Mouse (Mus musculus) layer of hippocampus, adult 18-20 months (tissue): ENCODE measurements at regions not wholly inside any gene's neighbourhood (a gene's known extent, or its start where the extent isn't known, plus 50 kb on each side); places are given as distances from the start of the nearest gene placed in this dataset.
"Not testable (repeated sequence)": the region's sequence is repeated elsewhere in the genome, so short reads cannot be mapped to it uniquely, and the experiment has no call there.

Experiments
- DNase-seq, 2 experiments: peaks; one replicate each; pipeline ENCODE4 v3.0.0; 2022; ENCODE audit warnings: low spot score in 2 of 2

GRCm38 (mm10) chr4:143055371-143055770 lies 157.4 kb downstream of the Prdm2 start:
- DNase-seq: no peak

DNA sequence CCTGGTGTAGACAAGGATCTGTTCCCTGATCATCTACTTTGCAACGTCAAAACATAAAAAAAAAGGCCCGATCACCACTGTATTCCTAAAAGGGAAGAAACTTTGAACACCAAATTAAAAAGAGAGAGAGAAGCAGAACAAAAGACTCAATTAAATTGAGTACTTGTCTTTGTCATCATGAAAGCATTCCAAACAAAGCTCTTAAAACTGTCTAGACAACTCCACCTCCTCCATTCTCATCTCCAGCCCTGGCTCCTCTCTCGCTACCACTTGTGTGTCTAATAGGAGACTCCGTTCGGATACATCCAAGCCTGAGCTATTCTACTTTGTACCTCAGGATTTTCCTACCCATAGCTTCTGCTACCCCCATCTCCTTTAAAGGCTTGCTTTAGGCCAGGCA lies 159.8 kb downstream of the Prdm2 start:
- DNase-seq: no peak

DNA sequence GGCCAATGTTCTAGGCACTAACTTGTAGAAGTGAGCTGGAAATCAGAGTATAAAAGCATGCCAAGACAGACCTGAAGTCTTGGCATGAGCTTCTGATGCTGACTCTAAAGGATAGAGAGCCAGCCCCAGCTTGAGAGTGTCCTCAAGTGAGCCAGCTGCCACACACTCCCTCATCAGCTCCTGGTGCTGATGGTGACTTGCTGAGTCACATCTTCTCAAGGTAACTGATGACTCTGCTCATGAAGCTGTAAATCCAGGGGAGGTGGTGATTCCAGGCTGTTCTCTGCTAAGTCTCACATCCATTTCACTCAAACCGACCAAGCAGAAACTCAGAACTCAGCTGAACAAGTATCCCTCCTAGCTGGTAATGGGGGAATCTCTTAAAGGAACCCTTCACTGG lies 161.6 kb downstream of the Prdm2 start:
- DNase-seq: no peak

DNA sequence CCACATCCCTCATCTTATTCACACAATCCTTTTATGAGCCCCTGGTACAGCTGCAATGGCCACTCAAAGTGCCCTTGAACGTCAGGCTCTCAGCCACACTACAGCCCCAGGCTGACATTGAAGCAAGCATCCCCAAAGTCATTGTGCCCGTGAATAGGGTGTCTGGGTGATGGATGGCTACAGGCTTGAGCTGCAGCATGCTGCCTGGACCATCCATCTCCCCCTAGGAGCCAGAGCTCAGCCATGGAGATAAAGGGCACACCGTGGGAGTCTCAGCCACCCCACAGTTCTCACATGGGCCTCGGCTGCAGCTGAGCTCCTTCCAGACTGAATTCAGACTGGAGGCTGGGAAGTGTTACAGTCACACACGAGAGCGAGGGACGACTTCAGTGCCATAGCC lies 167.6 kb downstream of the Prdm2 start:
- DNase-seq: no peak

GRCm38 (mm10) chr4:143042806-143043205 lies 170.0 kb downstream of the Prdm2 start:
- DNase-seq: no peak

DNA sequence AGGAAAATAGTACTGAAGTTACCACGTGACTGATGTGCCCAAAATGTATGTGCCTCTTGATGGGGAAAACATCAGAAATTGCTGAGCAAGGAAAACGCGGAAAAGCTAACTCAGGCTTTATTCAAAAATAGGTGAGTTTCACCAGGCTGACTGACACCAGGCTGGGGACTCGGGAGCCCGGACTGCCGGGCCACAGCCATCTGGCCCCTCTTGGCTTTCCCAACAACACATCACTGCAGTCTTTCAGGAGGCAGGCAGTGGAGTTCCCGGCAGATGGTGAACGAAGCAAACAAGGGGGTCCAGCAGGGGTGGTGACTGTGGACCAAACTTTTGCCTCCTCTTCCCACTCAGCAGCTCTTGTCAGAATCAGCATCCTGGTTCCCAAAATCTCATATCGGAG lies 174.2 kb downstream of the Prdm2 start:
- no peak for DNase-seq

DNA sequence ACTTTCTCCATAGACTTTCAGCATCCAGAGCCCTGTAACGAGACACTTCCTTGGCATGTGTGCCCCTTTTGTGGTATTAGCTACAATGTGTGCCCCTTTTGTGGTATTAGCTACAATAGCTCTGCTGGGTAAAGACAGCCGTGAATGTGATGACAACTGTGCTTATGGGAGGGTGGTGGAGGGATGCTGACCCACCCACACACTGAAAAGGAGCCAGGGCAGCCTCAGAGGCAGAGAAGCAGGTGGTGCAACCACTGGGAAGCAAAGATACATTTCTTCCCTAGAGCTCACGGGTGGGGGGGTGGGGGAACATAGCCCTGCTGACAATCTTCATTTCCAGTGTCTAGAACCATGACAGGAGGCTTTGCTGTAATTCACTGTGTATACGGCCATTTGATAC lies 176.1 kb downstream of the Prdm2 start:
- DNase-seq: no peak

DNA sequence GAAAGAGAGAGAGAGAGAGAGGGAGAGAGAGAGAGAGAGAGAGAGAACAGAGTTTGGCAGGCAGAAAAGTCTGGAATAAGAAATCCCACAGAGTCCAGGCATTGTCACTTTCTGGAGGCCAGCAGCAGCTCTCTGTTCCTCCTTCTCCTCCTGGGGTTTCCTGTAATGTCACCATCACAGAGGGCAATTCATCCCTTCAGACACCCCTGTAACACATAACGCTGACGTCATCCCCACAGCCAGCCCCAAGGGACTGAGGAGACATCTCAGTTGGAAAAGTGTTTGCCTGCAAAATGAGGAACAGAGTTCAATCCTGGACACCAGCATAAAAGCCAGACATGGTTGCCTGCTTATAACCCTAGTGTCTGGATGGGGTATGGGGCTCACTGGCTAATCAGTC lies 177.7 kb downstream of the Prdm2 start:
- not testable (repeated sequence) for DNase-seq

GRCm38 (mm10) chr4:143034324-143034723 lies 178.5 kb downstream of the Prdm2 start:
- not testable (repeated sequence) for DNase-seq

- DNase-seq: not testable (repeated sequence)
Observed at GRCm38 (mm10) chr4:143029813-143030212, 183.0 kb downstream of the Prdm2 start.

GRCm38 (mm10) chr4:143027292-143027691 lies 185.5 kb downstream of the Prdm2 start:
- DNase-seq: peak in 1 of 2 experiments; percentile 77

- peak; percentile 20 to 76 for DNase-seq
Observed at GRCm38 (mm10) chr4:143021242-143021881, 191.4 kb downstream of the Prdm2 start.

DNA sequence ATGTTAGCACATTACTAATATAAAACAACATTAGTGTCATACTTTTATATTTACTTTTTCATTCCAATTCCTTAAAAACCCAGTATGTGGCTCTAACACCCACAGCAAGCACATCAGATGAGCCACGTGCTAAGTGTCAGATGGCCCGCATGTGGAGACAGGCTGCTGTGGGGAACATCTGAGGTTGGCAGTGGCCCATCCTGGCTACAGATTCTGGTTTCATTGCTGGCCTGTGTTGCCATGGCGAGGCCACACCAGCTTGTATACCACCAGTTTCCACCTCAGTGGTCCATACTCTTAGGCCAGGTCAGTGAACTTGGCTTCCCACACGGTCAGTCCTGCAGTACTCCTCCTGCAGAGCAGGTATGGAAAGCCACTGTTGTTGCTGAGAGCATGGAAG lies 192.1 kb downstream of the Prdm2 start:
- no peak for DNase-seq

- DNase-seq: peak; percentile 22 to 60
Observed at GRCm38 (mm10) chr4:143012900-143013299, 199.9 kb downstream of the Prdm2 start.

DNA sequence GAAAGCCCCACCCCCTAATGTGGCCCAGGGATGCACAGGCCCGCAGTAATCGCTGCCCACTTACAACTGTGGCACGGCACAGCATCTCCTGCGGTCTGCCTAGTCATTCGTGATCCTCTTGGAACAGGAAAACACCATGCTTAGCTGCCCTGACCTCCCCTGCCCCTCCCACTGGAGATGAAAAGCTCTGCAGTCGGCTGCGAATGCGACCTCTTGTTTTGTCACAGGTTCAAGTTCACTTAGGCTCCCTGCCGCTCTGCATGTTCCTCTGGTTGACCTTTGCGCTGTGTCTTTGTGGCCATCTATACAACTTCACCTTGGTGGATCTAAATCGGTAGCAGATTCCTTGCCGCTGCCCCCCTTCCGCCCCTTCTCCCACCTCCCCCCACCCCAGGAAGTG lies 210.8 kb downstream of the Prdm2 start:
- no peak for DNase-seq

DNA sequence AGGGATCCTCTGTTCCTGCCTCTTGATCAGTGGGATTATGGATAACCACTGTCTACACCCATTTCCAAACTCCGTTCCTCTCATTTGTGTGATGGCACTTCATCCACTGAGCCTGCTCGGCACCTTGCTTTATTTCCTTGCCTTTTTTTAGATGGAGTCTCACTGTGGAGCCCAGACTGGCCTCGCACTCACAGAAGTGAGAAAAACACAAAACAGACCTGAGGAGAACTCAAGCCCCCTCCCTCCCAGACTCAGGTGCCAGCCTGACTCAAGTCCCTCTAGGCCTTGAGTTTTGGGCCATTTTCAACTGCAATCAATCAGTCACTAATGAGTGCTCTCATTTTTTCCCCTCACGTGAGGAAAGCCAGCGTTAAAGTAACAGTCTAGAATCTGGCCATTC lies 211.3 kb downstream of the Prdm2 start:
- DNase-seq: no peak

DNA sequence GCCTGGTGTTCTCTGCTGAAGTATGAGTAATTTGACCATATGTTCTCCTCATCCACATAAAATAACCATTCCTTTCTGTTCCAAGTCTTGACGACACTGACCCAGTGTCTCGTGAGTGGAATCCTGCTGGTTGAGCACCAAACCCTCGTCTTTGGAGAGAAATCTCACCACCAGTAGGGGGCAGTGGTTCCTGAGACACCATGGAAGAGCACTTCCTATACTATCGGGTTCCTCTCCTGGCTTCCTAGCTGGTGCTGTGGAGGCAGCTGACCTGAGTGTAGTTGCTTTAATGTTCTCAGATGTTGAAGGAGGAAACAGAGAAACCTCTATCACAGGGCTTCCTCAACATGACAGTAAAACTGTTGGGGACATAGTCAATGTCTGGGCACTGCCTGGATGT lies 216.4 kb downstream of the Prdm2 start:
- DNase-seq: no peak

GRCm38 (mm10) chr4:142991401-142991800 lies 221.4 kb downstream of the Prdm2 start:
- DNase-seq: no peak

GRCm38 (mm10) chr4:142989175-142989574 lies 223.6 kb downstream of the Prdm2 start:
- DNase-seq: no peak

DNA sequence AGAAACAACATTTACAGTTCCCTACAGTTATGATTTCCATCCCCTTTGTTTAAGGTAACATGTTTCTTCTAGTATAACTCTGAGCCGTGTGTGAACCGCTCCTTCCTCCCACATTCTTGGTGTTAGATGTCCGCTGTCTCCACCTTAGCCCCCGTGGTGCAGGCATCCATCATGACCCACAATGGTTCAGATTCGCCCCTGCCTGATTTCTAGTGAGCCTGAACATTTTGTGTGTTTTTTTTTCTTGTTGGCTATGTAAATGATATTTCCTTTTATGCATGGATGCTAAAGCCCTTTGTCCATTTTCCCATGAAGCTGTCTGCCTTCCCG lies 229.5 kb downstream of the Prdm2 start:
- no peak for DNase-seq

GRCm38 (mm10) chr4:142982585-142983294 lies 230.1 kb downstream of the Prdm2 start:
- no peak for DNase-seq

- DNase-seq: no peak
Observed at GRCm38 (mm10) chr4:142975620-142976019, 237.2 kb downstream of the Prdm2 start.

- DNase-seq: no peak
Observed at GRCm38 (mm10) chr4:142970040-142970439, 242.8 kb downstream of the Prdm2 start.
